Mouse (Mus musculus) left cerebral cortex, postnatal 4 days (tissue): Measurements from ENCODE around the gene Rab42. TPM values are rescaled to one million over a fixed set of nuclear protein-coding genes. Genes with fewer than 3 reads are reported as not detected.
A peak's percentile ranks its signal among the peaks of the same experiment; 100 is the strongest.
"Not testable (repeated sequence)": the region's sequence is repeated elsewhere in the genome, so short reads cannot be mapped to it uniquely, and the experiment has no call there.

Experiments
- DNase-seq: peaks from one replicate; pipeline ENCODE4 v3.0.0-alpha.2; 2022
- intact Hi-C: fragments of 180-260 bp; cut with DNase I; formaldehyde crosslinking; loops from one replicate; pipeline ENCODE4 v1.15.1; 2025
- total RNA-seq, 2 experiments: library from RNA; stranded (reverse); gene quantifications; 2 replicates each; pipeline ENCODE4 v1.2.3; 2021

The Rab42 gene
- total RNA-seq, 2 experiments from 2014 or later, result 1.4 to 2.1 TPM

DNA sequence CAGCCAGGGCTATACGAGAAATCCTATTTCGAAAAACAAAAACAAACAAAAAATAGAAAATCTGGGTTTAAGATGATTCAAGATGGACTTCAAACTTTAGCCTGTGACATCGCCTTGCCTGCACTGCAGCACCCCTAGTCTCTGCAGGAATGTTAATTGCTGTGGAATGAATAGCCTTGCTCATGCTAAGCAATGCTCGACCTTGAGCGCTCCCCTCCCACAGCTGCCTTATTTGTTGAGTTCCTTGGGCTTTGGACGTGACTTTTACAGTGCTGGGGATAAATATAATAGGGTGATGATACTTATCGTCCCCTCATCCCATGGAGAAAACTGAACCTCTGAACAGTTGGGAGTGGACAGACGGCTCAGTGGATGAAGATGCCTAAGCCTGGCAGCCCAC is 12.5 kb upstream of the Rab42 start:
- no peak for DNase-seq
- intact Hi-C loops, result no loop called here

DNA sequence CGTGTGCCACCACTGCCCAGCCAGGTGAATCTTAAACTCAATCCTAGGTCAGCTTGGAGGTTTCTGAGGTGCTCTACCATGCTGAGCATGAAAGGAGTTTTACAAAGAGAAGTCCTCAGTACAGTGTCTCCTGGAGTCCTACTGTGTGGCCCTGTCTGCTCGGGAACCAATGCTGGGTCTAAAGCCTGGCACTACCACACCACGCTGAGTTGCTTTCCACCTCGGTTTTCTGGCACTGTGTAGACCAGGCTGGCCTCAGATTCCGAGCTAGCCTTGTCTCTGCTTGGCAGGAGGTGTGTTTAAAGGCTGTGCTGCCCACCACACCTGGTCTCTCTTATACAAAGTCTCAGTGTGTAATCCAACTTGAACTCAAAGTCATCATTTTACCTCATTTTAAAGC is 9.4 kb upstream of the Rab42 start:
- intact Hi-C loops, result no loop called here
- no peak for DNase-seq

GRCm38 (mm10) chr4:132311801-132312200 is 8.6 kb upstream of the Rab42 start:
- DNase-seq, result no peak
- intact Hi-C loops, result no loop called here

DNA sequence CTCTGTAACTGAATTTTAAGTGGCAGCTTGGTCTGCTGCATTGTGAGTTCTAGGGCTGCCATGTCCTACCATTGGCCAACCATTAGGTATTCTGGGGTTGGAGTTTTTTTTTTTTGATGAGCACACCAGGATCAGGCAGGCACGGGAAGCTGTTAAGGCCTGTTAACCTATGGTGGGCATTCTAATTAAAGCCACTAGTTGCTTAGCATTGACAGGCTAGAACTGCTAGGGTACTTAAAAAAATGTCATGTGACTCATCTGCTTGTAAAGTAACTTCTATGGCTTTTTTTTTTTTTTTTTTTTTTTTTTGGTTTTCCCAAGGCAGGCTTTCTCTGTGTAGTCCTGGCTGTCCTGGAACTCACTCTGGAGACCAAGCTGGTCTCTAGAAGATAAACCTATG is 8.0 kb upstream of the Rab42 start:
- intact Hi-C loops, result no loop called here
- DNase-seq, result no peak

DNA sequence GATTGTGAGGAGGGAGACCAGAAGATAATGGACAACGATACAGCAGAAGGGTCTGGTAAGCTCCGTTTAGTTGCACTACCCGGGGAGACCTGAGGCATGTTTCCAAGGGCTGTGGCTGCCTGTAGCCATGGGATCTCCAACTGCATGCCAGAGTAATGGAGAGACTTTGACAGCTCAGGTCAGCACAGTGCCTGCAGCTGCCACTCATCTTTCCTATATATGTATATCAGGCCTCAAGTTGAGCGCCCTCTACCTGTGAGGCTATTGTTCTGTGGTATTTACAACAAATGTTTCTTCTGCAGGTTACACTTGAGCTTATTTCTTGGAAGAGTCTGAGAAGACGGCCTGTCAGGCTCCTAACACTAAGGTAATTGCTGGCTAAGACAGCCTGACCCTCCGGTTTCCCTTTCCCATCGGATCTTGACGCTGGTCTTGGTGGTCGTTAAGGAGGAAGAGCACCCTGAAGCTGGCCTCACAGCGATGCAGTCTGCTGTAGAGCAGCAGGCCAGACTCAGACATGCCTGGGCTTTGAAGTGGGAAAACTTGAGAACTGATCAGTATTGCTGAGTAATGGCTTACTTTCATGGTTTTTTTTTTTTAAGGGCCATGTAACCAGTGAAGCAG is 6.8 kb upstream of the Rab42 start:
- peak; percentile 40 for DNase-seq
- intact Hi-C loops, result no loop called here

DNA sequence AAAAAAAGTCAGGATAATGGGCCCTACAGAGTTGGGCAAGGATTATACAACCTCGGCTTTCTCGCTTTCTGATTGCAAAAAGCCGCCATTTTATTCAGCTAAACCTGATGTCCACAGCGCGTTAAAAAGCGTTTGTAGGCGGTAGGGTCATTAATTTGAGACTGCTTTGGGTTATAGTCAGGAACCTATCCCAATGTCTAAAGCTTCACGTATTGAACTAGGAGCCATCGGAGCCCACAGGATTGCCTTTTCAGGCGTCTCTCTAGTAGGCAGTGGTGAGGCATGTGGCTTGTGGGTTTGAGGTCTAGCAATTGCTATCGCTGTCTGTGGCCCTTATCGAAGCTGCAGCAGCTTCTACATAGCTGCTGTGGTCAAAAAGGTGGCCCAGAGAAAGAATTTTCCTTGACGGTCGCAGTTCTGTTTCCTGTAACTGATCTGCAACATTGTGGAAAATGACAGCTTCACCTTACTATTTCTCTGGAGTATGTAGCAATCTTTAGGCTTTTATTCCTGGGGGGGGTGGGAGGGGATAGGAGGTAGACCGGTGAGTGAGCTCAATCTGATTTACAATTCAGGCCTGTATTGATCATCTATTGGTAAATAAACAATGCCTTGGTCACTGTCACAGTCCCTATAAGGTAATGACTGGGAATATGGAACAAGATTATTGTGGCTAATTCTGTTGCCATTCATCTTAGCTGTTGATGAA is 6.1 kb upstream of the Rab42 start:
- intact Hi-C loops, result no loop called here
- DNase-seq, result no peak

DNA sequence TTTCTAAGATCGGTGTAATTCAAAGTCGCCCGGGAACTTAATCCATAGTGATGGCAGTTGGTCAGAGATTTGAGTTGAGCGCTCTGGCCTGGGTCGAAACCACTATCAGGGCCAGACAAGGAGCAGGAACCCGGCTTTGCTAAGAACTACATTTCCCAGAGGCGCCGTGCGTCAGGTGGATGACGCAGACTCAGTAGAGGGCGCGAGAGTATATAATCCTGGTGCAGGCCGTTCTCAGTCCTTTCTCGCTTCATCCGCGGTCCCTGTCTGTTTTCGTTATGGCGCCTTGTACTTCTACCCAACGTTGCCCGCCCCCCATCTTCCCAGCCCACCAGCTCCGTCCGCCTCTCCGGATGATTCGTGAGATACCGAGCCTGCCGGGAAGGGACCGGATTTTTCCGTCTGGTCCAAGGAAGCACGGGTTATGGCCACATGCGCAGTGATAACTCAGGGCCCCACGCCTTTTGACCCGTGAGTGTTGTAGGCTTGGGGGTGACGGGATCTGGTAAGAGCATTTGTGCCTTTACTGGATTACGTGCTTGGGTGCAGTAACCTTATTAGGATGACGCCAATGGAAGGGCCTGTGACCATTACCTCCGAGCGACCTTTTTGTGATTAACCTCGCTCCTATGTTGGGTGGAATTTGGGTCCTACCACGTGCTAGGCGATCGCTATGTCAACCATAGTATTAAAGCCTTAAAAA is 5.4 kb upstream of the Rab42 start:
- DNase-seq, result peak; percentile 92
- intact Hi-C loops, result no loop called here

GRCm38 (mm10) chr4:132306004-132306403 is 2.8 kb upstream of the Rab42 start:
- DNase-seq, result no peak
- intact Hi-C loops, result no loop called here

DNA sequence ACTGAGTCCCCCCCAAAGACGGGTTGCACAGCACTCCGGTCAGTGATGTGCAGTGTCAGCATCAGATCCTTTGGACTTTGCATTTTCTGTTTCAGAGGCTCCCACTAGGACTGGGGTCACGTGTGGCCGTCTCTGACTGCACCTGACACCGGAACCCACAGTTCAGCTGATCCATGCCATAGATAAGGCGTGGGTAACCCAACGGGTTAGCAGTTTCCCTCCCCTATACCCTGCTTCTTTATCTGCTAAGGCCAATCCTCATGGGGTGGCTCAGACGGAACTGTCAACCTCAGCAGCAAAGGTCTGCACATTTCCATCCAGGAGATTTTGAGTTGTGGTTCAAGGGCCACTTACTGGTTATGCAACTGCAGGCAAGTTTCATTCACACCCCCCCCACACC is 2.1 kb upstream of the Rab42 start:
- no peak for DNase-seq
- intact Hi-C loops, result no loop called here

DNA sequence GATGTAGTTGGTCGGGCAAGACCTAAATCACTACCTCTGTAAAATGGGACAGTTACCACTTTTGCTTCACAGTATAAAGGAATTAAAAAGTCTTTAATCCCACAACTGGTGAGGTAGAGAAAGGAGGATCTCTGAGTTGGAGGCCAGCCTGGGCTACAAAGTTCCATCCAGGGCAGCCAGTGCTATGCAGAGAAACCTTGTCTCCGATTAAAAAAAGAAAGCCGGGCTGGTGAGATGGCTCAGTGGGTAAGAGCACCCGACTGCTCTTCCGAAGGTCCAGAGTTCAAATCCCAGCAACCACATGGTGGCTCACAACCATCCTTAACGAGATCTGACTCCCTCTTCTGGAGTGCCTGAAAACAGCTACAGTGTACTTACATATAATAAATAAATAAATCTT is 299 bp upstream of the Rab42 start:
- intact Hi-C loops, DNase-seq: not testable (repeated sequence)

DNA sequence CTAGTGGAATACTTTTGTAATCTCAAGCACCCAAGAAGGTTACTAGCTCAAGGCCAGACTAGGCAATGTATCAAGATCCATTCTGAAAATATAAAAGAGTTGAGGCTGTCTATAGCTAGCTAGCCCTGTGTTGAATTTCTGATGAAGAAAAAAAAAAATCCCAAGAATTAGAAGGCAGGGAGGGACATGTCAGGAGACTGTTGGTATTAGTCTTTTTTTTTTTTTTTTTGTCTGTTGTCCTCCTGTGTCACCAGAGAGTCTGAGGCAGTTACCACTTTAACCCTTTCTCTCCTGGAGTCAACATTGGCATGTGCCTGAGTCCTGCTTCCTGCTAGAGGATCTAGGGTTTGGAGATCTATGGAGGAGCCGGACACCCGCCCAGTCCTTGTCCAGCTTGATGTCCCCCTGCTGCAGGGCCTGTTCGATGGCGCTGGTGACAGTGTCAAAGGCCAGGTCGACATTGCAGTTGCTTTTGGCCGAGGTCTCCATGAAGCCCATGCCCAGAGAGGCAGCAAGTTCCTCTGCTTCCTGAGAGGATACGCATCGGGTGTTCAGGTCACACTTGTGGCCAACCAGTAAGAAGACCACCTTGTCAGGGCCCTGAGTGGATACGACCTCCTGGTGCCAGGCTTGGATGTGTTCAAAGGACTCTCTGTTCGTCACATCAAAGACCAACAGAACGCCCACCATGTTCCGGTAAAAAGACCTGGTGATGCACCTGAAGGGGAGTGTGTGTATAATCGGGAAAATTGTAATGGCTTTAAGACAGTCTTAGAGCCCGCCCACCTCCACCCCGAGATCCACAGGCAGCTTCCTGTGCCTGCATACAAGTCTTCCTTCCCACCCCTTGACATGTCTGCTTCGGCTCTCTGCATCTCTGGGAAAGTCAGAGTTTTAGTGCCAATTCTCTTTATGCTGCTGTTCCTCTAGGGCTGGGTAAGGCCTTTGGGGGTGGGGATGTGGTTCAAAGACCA is 933 bp downstream of the Rab42 start:
- no peak for DNase-seq
- intact Hi-C loops, result no loop called here

DNA sequence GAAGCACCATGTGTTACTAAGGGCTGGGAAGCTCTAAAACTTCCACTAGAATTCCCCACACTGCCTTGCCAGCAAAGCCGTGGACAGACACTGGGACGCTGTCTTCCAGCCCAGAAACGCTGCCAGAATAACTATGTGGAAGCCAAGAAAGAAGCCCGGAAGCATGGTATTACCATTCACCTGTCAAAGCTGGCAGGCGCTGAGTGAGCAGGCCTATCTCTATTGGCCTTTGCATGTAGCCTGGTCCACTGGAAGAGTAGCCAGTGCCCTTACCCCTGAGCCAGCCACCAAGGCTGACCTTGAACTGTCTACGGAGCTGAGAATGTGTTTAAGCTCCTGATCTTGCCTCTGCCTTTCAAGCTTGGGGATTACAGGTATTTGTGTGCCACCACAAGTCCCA is 1.7 kb downstream of the Rab42 start:
- no peak for DNase-seq

DNA sequence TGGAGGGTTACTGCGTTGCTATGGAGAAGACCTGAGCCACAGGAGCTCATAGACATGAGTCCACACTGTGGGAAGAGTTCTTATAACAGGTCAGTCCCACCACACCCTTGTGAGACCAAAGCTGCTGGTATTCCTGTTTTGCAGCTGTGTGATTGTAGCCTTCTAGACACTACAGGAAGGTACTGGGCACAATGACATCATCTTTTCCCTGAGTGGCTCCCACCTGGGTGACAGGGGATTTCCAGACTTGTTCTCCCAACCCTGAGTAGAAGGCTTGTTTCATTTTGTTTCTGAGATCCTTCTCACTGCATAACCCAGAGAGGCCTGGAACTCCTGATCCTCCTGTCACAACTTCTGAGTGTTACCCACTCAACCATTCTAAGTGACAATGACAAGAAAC is 3.3 kb downstream of the Rab42 start:
- intact Hi-C loops, result loop anchor here (10.0 kb wide), 1 partner anchor 45 kb away; no protein-coding TSS in a partner anchor
- DNase-seq, result no peak

More for the DNA sequence above, 1.7 kb downstream of the Rab42 start:
- intact Hi-C loops, result no loop called here

GRCm38 (mm10) chr4:132295696-132296390 is 7.3 kb downstream of the Rab42 start:
- no peak for DNase-seq
- intact Hi-C loops, result loop anchor here (10.0 kb wide), 1 partner anchor 49 kb away; no protein-coding TSS in a partner anchor

DNA sequence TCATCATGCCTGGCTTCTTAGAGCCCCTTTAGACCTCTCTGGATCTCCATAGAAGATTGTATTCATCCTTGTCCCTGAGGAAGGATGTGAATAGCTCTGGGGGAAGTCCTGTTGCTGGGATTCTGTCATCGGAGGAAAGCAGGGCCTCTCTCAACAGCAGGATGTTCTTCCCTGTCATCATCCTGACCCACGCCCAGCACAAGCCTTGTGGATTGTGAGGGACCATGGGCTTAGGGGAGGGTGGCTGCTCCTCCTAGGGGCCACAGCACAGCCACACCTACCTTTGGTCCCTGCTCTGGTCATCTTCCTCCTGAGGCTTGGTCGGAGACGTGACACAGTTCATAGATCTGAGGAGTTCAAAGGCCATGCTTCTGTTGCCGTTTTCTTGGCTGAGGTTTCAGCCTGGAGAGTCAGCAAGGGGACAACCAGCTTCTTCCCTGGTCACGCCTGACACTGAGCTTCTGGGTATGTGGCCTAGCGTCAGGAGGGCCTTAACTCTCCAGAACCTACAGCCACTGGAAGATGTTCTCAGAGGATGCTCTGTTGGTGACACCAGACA is 9.4 kb downstream of the Rab42 start:
- intact Hi-C loops, result loop anchor here (10.0 kb wide), 1 partner anchor 51 kb away; no protein-coding TSS in a partner anchor
- DNase-seq, result no peak

GRCm38 (mm10) chr4:132292988-132293387 is 10.2 kb downstream of the Rab42 start:
- peak; percentile 49 for DNase-seq
- intact Hi-C loops, result loop anchor here (10.0 kb wide), 1 partner anchor 52 kb away; no protein-coding TSS in a partner anchor

DNA sequence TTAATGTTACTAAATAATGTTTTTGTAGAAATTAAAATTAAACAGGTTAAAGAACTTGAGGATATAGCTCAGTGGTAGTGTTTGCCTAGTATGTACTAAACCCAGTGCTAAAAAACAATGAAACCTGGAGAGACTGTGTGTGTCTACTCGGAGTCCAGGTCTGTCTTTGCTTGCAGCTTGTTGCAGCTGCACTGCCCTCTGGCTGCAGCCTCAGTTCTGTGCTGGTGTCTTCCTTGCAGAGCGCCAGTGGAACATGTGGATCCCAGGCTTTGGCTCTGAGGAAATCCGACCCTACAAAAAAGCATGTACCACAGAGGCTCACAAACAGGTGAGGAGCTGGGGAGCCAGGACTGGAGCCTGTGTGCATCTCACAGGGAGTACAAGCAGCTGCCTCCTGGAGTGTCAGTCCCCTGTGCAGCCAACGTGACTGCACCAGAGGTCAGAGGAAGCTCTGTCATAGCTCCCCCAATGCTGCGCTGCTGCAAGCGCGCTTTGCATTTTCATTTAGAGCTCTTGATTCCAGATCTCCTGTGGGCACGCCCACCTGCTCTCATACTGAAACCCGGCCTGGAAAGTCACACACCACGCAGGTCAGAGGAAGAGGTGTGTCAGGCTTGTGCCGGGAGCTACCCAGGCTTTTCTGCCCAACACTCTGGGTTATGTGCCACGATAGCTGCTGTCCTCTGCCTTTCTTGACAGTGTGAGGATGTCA is 11.4 kb downstream of the Rab42 start:
- DNase-seq, result no peak
- intact Hi-C loops, result loop anchor here (10.0 kb wide), 1 partner anchor 53 kb away; no protein-coding TSS in a partner anchor

- DNase-seq, result no peak
- intact Hi-C loops, result loop anchor here (10.0 kb wide), 1 partner anchor 54 kb away; no protein-coding TSS in a partner anchor
These were observed 12.1 kb downstream of the Rab42 start for GRCm38 (mm10) chr4:132291056-132291455.

DNA sequence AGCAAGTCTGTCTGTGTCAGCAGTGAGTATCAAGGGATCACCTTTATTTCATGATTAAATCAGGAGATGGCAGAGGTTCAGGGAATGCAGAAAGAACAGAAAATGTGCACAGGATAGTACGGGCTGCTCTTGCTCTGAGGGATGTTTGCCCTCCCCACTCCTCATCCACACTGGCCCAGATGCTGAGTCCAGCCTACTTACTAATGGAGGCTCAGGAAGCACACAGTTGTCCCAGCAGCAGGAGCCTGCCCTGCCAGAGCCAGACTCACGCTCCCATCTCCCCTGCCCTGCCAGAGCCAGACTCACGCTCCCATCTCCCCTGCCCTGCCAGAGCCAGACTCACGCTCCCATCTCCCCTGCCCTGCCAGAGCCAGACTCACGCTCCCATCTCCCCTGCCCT is 14.3 kb downstream of the Rab42 start:
- DNase-seq, intact Hi-C loops: not testable (repeated sequence)
